Mouse (Mus musculus) kidney, adult 2 months (tissue): ENCODE measurements around the gene Olfr945. TPM values are rescaled to one million over a fixed set of nuclear protein-coding genes. Genes with fewer than 3 reads are reported as not detected.

ENCODE experiments used
- DNase-seq: peaks from one replicate; pipeline ENCODE4 v3.0.0; 2021
- H3K27ac ChIP-seq: fragments of 200-500 bp; 2 replicates; pipeline ENCODE4 v1.5.1; 2012; ENCODE audit warnings: low read depth, low read length, control low read depth, inconsistent platforms; ENCODE audit not compliant: insufficient read depth
- H3K27me3 ChIP-seq: fragments of 200-500 bp; replicated peaks from 2 replicates; pipeline ENCODE4 v1.6.1; 2012; ENCODE audit warnings: mild to moderate bottlenecking, moderate library complexity, low read length, inconsistent platforms; ENCODE audit not compliant: control insufficient read depth, insufficient read depth
- H3K36me3 ChIP-seq: fragments of 200-500 bp; 2 replicates; pipeline ENCODE4 v1.6.1; 2012; ENCODE audit warnings: mild to moderate bottlenecking, moderate library complexity, low read length, inconsistent platforms; ENCODE audit not compliant: control insufficient read depth, insufficient read depth
- H3K4me1 ChIP-seq: fragments of 200-500 bp; 2 replicates; pipeline ENCODE4 v1.6.1; 2011; ENCODE audit warnings: low read length; ENCODE audit not compliant: control insufficient read depth, insufficient read depth
- H3K4me3 ChIP-seq: fragments of 200-500 bp; 2 replicates; pipeline ENCODE4 v1.5.1; 2011; ENCODE audit warnings: mild to moderate bottlenecking, low read depth, low read length, control low read depth; ENCODE audit not compliant: insufficient read depth
- CTCF ChIP-seq: fragments of 200-500 bp; conservative IDR thresholded peaks from 2 replicates; pipeline ENCODE4 v1.5.1; 2011; ENCODE audit warnings: low read depth, mild to moderate bottlenecking, control low read depth, low read length, moderate library complexity, mixed read lengths; ENCODE audit not compliant: insufficient read depth, insufficient read length
- POLR2A ChIP-seq: fragments of 200-500 bp; IDR thresholded peaks from one replicate; pipeline ENCODE4 v1.6.1; 2011; ENCODE audit warnings: low read depth, low read length, control low read depth
- WGBS: fragments of 180-500 bp; shearing (Covaris S2); methylation state at CpG from one replicate; pipeline ENCODE4 v1.1.7; 2018; 5-methylcytosine and 5-hydroxymethylcytosine counted together
- polyA plus RNA-seq: library from polyadenylated mRNA; depleted of rRNA; stranded (reverse); fragments of >200 nt; gene quantifications from 2 replicates; pipeline ENCODE4 v1.2.3, GENCODE M21; 2012; rRNA removed

The Olfr945 gene
- not detected in 2 replicates for polyA plus RNA-seq

DNA sequence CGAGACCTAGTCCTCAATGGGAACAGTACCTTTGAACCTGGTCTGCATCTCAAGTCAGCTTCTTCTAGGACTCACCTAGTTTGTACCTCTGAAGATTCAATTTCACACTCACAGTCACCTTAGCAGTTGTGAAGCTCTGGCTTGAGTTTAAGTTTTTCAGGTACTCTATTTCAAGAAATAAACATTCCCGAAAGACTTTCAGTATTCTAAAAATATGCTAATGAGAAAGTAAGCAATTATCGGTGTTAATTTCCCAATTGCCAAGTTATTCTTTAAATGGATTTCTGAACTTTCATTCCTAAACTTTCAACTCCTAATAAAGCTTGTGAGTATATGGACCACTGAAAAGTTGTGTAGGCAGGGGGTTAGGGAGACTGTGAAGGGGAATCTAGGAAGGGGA, at the start of gene Olfr945:
Olfr945 (minus strand) TSS at position 101 of the 400 bp plus-strand sequence.
- no peak within 1 kb of the TSS for H3K27ac ChIP-seq
- WGBS: 84% methylated on average over 3 of the region's 3 CpGs
- no peak for DNase-seq
- H3K27me3 ChIP-seq: no peaks in the 10 kb centered on the region
- no peak for TF ChIP-seq CTCF
- no peak for TF ChIP-seq POLR2A
- no peak within 1 kb of the TSS for H3K4me3 ChIP-seq
- no peaks in the 10 kb centered on the region for H3K4me1 ChIP-seq
- H3K36me3 ChIP-seq: no peaks in the 10 kb centered on the region

DNA sequence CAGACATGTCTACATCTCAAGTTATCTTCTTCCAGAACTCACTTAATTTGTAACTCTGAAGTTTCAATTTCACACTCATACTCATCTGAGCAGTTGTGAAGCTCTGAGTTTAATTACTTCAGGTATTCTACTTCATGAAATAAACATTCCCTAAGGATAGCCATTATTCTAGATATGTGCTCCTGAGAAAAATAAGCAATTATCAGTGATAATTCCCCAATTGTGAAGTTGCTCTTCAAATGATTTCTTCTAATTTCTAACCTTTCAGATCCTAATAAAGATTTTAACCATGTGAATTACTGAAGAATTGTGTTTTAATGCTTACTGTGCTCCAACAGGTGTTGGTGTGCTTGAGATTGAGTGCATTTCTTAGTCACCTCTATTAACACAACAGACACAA, 49.3 kb upstream of the Olfr945 start, which contains the start of gene Olfr948:
Olfr948 (minus strand) TSS at position 101 of the 400 bp plus-strand sequence.
- Histone ChIP-seq H3K4me1 (no peaks in the 10 kb centered on the region), H3K4me3 (no peak within 1 kb of the TSS), H3K27me3 (no peaks in the 10 kb centered on the region), H3K36me3 (no peaks in the 10 kb centered on the region), H3K27ac (no peak within 1 kb of the TSS)
- TF ChIP-seq CTCF (no peak), POLR2A (no peak)
- DNase-seq: no peak

DNA sequence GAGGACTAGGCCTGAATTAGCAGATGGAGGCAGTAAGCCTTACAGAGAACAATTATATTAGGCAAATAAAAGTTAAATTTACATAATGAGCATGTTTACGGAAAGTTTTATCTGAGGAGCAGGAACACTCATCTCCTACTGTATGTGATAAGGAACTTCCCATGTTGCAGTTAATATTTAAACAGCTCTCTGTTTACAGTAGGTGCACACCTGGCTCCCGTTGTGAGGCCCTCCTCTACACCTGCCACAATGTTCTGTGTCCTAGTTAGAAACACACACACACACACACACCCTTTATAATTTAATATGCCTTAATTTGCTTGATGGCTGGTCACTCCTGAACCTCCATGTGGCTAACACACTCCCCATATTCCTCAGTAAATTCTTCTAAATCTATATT, 10.5 kb upstream of the Olfr945 start:
- Histone ChIP-seq H3K27me3 (no peaks in the 10 kb centered on the region), H3K36me3 (no peaks in the 10 kb centered on the region), H3K4me3 (no peak overlapping the region), H3K4me1 (no peaks in the 10 kb centered on the region), H3K27ac (no peak overlapping the region)
- no peak for TF ChIP-seq POLR2A
- TF ChIP-seq CTCF: no peak
- WGBS: 62% methylated on average over 2 of the region's 2 CpGs
- no peak for DNase-seq

GRCm38 (mm10) chr9:39249894-39250293, 26.7 kb downstream of the Olfr945 start, which contains the start of gene Olfr1537:
Gene Olfr1537 (minus strand): TSS chr9:39249994.
- DNase-seq: no peak
- no peaks in the 10 kb centered on the region for H3K27me3 ChIP-seq
- no peak within 1 kb of the TSS for H3K4me3 ChIP-seq
- no peaks in the 10 kb centered on the region for H3K36me3 ChIP-seq
- no peak within 1 kb of the TSS for H3K27ac ChIP-seq
- WGBS: 57% methylated on average over 1 of the region's 1 CpGs
- TF ChIP-seq POLR2A: no peak
- no peak for TF ChIP-seq CTCF
- H3K4me1 ChIP-seq: no peaks in the 10 kb centered on the region

Other genes starting within 250 kb of the Olfr945 start
- gene Olfr937, start 211.9 kb downstream of the Olfr945 start, polyA plus RNA-seq: not detected in 2 replicates
- not detected in 2 replicates for gene Olfr938, start 197.9 kb downstream of the Olfr945 start, polyA plus RNA-seq
- gene Olfr27, start 148.7 kb downstream of the Olfr945 start, polyA plus RNA-seq: not detected in 2 replicates
- not detected in 2 replicates for gene Olfr943, start 110.5 kb downstream of the Olfr945 start, polyA plus RNA-seq
- gene Olfr944, start 74.9 kb downstream of the Olfr945 start, polyA plus RNA-seq: not detected in 2 replicates
- gene Olfr1537, start 26.8 kb downstream of the Olfr945 start, polyA plus RNA-seq: not detected in 2 replicates
- not detected in 2 replicates for gene Olfr948, start 49.2 kb upstream of the Olfr945 start, polyA plus RNA-seq
- gene Olfr951, start 110.6 kb upstream of the Olfr945 start, polyA plus RNA-seq: not detected in 2 replicates
- gene Olfr952, start 150.3 kb upstream of the Olfr945 start, polyA plus RNA-seq: not detected in 2 replicates
- gene Olfr954, start 179.9 kb upstream of the Olfr945 start, polyA plus RNA-seq: not detected in 2 replicates
- not detected in 2 replicates for gene Olfr955, start 195.1 kb upstream of the Olfr945 start, polyA plus RNA-seq
- not detected in 2 replicates for gene Olfr44, start 217.2 kb upstream of the Olfr945 start, polyA plus RNA-seq
- gene Olfr957, start 239.0 kb upstream of the Olfr945 start, polyA plus RNA-seq: not detected in 2 replicates